Mouse (Mus musculus) right cerebral cortex, adult 2 months (tissue): ENCODE data around the gene Rcan1.
"Not testable (repeated sequence)": the region's sequence is repeated elsewhere in the genome, so short reads cannot be mapped to it uniquely, and the experiment has no call there.

Experiments
- DNase-seq, 2 experiments: peaks; one replicate each; pipeline ENCODE4 v3.0.0; 2021 to 2022; ENCODE audit warnings: low spot score in 2 of 2

Rcan1 gene

DNA sequence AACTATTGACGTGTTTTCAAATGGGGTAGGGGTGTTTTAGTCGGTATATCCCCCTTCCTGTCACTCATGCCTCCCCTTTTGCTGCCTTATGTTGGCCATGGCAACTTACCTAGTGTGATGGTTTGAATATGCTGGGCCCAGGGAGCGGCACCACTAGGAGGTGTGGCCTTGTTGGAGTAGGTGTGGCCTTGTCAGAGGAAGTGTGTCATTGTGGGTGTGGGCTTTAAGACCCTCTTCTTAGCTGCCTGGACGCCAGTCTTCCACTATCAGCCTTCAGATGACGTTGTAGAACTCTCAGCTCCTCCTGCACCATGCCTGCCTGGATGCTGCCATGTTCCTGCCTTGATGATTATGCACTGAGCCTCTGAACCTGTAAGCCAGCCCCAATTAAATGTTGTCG lies at the start of gene Rcan1:
Rcan1 (minus strand) TSS at position 162 of the 400 bp plus-strand sequence.
- no peak for DNase-seq

DNA sequence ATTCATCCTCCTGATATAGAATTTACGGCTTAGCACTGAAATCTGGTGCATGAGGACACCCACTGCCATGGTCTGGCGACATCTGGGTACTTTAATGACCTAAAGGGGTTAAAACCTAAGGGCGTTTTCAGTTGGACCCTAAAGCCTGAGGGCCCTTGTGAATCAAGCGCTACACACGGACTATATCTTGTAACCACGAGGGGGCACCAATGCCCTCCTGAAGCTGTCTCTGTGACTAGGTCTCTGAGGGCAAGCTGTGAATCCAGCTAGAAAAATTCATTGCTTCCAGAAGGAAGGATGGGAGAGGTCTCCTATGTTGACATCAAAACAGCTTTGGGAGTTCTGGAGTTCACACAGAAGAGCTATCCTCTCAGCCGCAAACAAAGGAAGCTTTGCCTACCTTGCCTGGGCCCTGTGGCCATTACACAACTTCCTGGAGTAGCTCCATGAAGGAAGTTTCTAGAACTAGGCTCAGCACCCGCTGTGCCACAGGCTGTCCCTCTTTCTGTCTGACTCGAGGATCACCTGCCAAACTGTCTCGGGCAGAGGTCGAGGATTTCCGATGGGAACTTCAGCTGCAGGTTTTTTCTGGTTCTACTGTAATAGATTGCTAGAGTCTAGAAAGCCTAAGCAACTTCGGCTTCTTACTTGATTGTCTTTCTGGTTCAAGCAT lies 49.3 kb upstream of the Rcan1 start:
- peak; percentile 56 to 57 for DNase-seq

DNA sequence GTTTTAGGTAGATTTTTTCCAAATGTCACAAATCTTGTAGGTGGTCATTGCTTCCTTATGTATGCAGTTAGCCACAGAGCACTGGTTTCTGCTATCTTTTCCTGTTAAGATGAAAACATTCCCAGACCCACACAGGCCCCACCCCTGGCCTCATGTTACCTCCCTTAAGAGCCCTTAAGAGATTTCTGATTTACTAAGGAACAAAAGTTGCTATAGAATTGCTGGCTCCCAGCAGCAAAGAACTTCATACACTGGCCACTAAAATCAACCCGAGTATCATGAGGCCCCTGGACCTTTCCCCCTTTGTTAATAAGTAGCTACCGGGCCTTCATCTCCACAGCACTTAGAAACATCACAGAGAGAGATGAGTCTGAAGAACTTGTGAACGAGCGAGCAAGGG lies 48.1 kb upstream of the Rcan1 start:
- no peak for DNase-seq

DNA sequence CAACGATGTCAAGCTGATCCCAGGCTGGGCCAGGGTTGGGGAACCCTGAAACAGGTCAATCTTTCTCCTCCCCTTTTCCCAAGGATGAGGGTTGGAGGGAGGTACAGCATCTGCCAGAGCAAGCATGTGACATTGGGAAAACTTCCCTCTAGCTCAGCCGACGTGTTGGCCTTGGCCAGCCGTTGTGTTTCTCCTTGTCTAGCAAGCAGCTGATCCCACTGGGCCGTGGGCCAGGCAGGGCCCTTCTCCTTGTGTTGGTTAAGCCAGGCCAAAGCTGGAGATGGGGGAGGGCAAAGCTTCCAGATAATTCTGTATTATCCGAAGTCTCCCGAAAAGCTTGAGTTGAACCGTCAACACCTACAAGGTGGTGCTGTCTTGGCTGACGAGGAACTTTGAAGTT lies 45.5 kb upstream of the Rcan1 start:
- no peak for DNase-seq

DNA sequence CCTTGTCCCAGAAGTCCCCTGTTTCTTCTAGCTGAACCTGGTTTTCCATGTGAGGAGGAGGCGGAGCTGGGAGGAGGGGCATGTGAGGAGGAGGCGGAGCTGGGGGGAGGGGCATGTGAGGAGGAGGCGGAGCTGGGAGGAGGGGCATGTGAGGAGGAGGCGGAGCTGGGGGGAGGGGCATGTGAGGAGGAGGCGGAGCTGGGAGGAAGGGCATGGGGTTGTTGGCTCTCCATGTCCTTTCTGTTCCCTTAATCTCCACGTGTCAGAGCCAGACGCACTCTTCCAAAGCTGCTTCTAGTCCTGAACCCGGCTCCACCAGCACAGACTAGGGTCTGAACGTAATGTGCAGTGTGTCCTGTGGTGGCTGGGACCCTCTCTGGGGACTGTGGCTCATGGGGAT lies 44.2 kb upstream of the Rcan1 start:
- DNase-seq = not testable (repeated sequence)

DNA sequence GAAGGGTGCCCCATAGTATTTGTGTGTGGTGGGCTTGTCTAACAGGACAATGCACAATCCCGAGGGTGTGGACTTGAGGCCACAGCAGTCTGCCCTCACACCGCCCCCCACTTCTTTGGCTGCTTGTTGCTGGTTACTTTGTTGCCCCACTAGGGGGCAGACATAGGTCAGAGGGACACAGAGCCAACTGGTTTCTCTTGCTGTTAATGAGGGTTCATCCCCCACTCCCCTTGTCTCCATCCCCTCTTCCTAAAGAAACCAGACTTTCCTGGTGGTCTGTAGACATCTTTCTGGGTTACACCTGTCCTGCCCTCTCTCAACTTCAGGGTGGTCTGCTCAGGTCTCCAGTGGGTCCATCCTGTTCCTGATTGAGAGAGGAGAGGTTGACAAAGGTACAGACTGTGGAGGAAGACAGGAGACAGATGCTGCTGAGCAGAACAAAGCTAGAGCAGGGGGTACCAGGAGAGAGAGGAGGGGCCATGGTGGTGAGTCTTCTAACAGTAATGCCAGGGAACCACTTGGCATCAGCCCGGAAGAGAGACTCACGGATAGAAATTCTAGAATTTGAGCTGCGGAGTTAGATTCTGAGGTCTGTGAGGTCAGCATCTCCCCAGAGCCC lies 41.2 kb upstream of the Rcan1 start:
- peak in 1 of 2 experiments; percentile 32 for DNase-seq

DNA sequence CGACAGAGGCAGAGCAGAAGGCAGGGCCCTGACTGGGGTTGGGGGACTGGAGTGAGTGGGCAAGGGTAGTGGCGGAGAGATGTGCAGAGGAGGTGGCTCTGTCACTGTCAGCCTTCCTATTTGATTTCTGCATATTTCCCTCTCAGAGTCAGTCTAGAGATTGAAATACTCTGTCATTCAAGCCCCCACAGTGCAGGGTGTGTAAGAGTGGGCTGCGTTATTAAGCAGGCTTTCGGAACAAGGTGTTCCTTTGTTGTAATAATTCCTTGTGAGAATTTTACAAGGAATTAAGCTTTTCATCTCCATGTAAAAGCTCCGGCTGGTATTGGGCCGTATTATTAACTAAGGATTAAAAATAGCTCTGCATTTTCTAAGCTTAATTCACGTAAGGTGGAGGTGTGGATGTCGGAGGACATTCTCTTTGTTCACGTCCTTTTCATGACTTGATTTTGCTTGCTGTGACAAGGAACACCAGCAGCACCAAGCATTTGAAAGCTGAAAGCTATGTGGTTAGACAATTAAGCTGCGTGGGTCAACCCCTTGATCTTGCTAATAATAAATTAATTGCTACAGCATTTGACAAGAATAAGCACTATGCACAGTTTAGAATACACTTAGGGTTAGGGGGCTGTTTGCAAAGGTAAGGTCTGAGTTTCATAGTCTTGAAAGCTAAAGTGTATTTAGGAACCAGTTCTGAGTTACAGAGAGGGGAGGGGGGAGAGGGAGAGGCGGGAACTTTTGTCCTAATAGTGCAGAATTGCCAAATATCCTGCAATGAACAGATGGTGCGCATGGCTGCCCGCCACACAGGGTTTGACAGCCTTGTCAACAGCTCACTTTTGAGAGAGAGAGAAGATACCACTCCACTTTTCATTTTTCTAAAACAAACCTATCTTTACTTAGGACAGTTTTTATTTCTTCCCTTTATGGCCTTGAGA lies 40.4 kb upstream of the Rcan1 start:
- DNase-seq = peak in 1 of 2 experiments; percentile 28

DNA sequence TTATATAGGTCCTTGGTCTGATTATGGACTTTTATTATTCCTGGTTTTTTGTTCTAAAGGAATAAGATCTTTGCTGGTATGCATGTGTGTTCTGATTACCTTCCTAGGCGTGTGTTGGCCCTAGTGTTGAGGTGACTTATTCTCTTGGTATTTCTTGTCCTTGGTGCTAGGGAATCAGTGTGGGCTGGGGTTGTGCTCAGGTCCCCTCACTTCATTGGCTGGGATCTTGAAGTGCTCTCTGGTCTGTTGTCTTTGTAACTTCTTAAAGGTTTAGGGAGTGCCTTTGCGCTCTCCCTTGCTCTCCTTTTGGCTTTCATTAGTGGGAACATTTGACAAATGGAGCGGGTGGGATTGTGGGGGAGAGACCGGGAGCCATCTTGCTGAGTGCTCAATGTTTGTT lies 36.9 kb upstream of the Rcan1 start:
- no peak for DNase-seq

DNA sequence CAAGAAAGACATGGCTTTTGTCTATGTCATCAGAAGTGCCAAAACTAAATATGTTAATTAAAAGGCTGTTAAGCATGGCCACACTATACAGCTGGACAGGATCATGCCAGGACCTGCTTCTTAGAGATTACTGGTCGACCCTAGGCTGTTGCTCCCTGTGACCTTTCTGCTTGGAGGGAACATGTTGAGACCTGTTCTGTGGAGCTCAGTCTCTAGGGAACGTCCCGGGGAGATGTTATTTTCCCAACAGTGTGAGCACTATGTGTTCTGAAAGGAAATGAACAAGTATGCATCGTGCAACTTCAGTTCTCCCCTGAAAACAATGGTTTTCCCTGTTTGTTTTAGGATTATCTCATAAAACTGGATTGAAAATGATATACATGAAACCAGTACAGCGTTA lies 32.4 kb upstream of the Rcan1 start:
- DNase-seq = no peak

DNA sequence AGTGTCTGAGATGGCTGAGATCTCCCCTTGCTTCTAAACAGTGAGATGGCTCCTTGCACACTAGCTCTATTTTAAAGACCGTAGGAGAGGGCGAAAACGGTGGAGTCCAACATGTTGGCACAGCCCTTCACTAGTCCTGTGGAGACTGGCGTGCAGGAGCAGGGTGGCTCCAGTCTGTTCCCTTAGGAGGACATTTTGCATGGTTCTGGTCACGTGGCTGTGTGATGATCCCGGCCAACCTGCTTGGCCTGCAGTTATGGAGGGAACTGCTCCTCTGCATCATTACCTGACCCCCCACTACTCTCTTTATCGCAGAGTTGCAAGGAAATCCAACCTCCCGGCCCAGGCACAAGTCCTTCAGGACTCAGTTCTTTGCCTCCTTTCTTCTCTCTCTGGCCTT lies 29.9 kb upstream of the Rcan1 start:
- DNase-seq = no peak

DNA sequence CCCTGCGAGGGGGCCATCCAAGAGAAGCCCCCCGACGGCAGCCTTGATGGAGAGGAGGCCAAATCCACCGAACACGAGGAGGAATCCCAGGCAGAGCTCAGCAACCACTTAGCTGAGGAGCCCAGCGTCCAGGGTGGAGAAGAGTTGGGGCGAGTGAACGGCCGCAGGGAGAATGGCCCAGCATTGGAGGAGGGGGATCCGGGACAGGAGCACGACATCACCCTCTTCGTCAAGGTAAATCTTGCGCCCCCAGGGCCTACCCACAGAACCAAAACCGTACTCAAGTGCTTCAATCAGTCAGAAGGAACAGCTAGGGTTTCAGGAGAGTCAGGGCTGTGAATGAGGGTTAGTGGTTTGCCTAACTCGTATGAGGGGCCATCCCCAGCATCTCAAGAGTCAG lies 28.7 kb upstream of the Rcan1 start:
- no peak for DNase-seq

DNA sequence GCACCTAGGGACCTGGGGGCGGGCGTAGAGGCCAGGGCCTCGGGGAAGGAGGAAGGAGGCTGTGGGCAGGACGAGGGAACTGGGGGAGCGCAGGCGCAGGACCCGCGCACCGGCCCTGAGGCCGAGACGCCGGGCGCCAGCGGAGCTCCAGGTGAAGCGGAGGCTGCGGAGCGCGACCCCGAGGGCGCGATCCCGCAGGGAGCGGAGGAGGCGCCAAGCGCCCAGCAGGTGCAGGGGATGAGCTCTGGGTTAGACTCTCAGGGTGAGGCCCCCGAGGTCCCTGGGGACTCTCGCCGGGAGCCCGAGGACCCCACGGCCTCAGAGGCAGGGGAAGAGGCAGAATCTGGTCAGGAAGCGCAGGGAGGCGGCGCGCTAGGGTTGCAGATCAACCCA lies 27.9 kb upstream of the Rcan1 start:
- DNase-seq = no peak

DNA sequence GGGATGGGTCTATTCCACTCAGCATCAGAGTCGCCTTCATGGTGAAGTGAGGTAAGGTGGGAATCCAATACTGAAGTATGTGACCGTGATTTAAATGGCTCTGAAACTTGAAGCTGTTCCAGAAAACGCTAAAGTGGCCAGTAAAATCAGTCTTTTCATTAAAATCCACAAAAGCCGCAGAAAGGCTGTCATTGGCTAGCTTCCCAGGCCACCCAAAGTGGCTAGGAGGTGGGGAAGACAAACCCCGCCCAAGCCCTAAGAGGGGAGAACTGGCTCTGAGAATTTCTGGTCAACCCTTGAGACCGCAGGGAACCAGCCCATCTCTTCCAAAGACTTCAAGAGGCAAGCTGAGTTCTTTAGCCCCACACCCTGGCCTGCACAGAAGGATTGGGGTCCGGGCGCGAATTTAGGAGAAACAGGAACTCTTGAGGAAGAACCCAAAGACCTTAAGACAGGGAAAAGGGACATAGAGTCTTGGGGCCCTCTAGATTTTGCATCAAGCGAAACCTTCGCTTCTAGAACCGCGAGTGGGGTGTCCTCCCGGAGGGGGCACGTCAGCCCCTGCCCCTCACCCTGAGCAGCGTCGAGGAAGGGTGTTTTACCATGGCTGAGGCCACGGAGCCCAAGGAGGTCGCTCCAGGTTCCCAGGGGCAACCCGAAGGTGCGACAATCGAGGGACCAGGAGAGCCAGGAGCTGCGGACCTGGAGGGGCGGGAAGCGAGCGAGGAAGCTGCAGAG lies 27.4 kb upstream of the Rcan1 start:
- no peak for DNase-seq

DNA sequence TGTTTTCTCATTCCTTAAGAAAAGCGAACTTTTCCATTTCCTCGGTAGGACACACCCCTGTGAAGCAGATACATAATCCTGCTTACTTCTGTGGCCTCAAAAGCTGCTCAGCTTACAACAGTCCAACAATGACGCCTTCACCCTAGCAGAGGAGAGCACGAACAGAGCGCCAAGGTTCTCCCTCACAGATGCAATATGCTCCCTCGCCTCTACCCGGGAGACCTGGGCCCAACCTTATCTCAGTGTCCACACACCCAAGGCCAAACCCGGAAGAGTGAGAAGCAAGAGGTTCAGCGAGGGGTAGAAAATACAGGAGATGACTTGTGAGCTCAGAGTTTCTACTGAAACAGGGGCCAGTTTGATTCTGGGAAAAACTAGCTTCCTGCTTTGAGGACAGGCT lies 18.7 kb upstream of the Rcan1 start:
- DNase-seq = no peak

DNA sequence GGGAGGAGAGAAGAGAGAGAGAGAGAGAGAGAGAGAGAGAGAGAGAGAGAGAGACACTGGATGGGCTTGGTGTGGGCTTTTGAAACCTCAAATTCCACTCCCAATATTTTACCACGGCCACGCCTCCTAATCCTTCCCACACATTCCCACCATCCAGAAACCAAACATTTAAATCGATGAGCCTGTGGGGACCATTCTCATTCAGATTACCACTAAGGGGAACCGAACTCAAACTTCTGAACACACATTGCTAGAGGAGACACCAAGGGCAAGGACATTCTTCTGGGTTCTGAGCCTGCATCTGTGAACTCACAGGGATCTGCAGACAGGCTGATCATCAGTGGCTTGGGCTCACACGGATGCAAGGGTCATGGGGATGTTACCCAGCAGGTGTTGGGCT lies 17.8 kb upstream of the Rcan1 start:
- no peak for DNase-seq

DNA sequence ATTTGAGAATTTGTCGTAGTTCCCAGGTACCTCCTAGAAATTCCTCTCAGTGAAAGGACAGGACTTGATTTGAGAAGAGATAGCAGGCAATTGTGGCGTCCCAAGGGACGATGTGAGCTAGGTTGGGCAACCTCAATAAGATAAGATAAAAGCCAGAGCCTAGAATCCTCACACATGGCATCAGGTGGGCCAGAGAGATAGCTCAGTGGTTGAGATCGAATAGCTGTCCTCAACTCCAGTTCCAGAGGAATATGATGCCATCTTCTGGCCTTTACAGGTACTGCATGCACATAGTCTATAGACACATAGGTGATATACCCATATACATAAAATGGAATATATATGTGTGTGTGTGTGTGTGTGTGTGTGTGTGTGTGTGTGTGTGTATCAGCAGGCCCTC lies 16.8 kb upstream of the Rcan1 start:
- DNase-seq = peak in 1 of 2 experiments; percentile 27

DNA sequence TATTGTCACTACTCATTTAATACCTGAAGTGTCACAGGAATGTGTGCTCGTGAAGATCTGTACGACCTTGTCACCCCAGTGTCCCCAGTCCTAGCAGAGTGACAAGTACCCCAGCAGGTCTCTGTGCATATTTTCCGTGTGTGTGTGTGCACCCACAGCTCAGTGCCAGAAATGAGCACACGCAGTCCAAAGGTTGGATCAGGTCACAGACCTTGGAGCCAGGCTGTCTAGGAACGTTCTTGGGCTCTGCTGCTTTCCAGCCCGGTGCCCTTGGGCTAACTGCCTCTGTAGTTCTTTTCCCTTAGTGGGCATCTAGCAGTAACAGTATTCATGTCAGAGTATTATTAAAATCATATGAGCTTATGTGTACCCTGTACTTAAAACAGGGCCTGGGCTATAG lies 16.4 kb upstream of the Rcan1 start:
- DNase-seq = no peak

DNA sequence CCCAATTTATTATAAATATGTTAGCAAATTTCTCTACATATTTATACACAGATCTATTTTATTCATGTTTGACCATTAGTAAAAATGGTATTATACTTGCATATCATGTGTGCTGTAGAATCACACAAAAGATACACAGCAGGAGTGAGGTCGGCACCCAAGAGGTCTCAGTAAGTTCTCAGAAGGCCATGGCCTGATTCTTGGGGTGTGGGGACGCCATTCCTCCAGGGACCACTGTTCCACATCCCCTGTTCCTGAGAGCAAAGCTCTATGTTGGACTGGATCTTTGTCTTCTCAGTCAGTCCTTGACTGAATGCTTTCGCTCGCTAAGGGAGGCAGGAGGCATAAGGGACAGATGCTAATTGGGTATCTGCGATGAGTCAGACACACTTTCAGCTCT lies 14.8 kb upstream of the Rcan1 start, which contains the start of gene Clic6:
Clic6 (plus strand) TSS at position 301 of the 400 bp plus-strand sequence.
- no peak for DNase-seq

DNA sequence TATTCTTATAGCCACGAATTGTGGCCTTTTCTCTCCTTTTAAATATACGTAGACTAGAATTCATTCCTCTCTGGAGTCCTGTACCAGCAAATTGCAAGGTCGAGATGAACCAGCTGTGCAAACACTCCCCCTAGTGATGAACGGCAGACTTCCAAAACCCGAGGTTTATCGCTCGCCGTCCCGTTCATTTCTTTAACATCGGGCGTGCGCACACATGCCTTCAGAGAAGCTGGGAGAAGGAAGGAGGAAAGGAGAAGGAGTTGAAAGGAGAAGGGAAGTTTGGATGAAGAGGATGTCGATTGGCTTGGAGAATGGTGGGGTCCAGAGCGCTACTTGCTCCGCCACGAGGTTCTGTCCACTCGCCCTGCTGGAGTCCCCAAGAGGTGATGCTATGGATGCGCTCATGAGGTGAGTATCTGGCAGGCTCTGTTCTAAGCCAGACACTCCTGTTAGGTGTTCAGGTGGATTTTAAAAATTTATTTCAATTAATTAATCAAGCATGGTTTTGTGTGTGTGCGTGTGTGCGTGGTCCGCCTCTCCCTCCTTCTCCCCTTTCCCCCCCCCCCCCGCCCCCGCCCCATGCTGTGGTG lies 8.0 kb upstream of the Rcan1 start:
- peak; percentile 71 to 80 for DNase-seq

DNA sequence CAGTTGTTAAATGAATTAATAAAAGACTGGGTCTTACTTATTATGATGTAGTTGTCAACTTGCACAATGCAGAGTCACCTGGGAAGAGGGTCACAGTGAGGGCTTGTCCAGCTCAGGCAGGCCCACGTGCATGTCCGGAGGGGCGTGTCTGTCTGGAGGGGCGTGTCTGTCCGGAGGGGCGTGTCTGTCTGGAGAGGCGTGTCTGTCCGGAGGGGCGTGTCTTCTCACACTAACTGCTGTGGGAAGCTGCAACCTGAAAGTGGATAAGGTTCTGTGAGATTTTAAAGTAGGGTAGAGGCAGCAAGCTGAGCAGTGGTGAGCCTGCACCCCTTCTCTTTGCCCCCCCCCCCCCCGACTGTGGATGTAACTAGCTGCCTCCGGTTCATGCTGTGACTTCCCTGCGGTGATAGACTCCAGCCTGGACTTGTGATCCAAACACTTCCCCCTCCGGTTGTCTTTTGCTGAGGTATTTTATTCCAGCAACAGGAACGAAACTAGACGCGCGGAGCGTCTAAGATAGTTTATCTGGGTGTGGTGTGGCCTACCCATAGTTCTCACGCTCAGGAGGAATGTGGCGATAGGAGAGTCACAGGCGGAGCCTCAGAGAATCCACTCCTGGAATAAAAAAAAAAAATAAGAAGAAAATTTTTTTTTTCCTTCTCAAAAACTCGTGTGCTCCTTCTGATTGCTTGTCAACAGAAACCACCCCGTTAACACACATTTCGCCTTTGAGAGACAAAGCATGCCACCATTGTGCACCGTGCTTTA lies 4.6 kb upstream of the Rcan1 start:
- no peak for DNase-seq

DNA sequence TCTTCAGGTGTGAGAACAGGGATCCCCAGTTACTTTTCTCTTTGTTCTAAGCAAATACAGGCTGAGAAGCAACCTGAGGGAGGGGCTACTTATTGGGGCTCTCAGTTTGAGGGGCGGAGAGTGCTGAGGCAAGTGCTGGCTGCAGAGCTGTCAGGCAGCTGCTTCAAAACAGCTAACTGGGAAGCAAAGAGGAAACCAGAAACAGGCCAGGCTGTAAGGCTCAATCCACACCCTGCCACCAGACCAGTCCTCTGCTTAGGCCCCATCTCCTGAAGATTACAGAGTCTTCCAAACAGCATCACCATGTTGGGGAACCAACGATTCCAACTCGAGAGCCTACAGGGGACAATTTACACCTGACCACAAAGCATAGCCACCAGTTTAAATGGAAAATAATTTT lies 2.2 kb upstream of the Rcan1 start:
- no peak for DNase-seq
